Mouse (Mus musculus): ENCODE measurements around the gene Upf3b. TPM values are rescaled to one million over a fixed set of nuclear protein-coding genes. Genes with fewer than 3 reads are reported as not detected.
"Not testable (repeated sequence)": the region's sequence is repeated elsewhere in the genome, so short reads cannot be mapped to it uniquely, and the experiment has no call there.

Upf3b gene
- polyA plus RNA-seq, 1 experiment from 2014 or later, result 17.6 TPM

GRCm38 (mm10) chrX:37109526-37110192, 463 bp downstream of the Upf3b start:
- H3K36me3 ChIP-seq, result no peaks in the 10 kb centered on the region
- 13% methylated on average over 27 of the region's 27 CpGs for WGBS
- peak overlapping the region; percentile 33 for H3K9ac ChIP-seq
- H3K4me2 ChIP-seq (replicated peaks), result peak overlapping the region; percentile 59
- peak overlapping the region; percentile 77 for H3K27ac ChIP-seq (replicated peaks)
- ATAC-seq (ENCODE audit: insufficient number of reproducible peaks, low FRiP score, low TSS enrichment, low read depth), result peak; percentile 74
- no peaks in the 10 kb centered on the region for H3K27me3 ChIP-seq
- H3K4me3 ChIP-seq (replicated peaks), result peak overlapping the region; percentile 61
- no peaks in the 10 kb centered on the region for H3K4me1 ChIP-seq
- H3K9me3 ChIP-seq (replicated peaks), result no peaks in the 10 kb centered on the region

GRCm38 (mm10) chrX:37103826-37104225, 6.3 kb downstream of the Upf3b start:
- H3K9me3 ChIP-seq (replicated peaks), result no peaks in the 10 kb centered on the region
- ATAC-seq (ENCODE audit: insufficient number of reproducible peaks, low FRiP score, low TSS enrichment, low read depth), result no peak
- H3K4me1 ChIP-seq, result no peaks in the 10 kb centered on the region
- no peak overlapping the region for H3K4me2 ChIP-seq (replicated peaks)
- no peak overlapping the region for H3K27ac ChIP-seq (replicated peaks)
- H3K9ac ChIP-seq, result no peak overlapping the region
- H3K27me3 ChIP-seq, result no peaks in the 10 kb centered on the region
- no peaks in the 10 kb centered on the region for H3K36me3 ChIP-seq
- 83% methylated on average over 2 of the region's 2 CpGs for whole genome bisulfite sequencing
- H3K4me3 ChIP-seq (replicated peaks), result no peak overlapping the region

GRCm38 (mm10) chrX:37098681-37099080, 11.4 kb downstream of the Upf3b start:
- H3K4me2 ChIP-seq (replicated peaks), result no peak overlapping the region
- no peaks in the 10 kb centered on the region for H3K27me3 ChIP-seq
- WGBS, result 87% methylated on average over 3 of the region's 3 CpGs
- H3K4me3 ChIP-seq (replicated peaks), result no peak overlapping the region
- no peaks in the 10 kb centered on the region for H3K9me3 ChIP-seq (replicated peaks)
- no peak overlapping the region for H3K9ac ChIP-seq
- no peaks in the 10 kb centered on the region for H3K36me3 ChIP-seq
- H3K27ac ChIP-seq (replicated peaks), result no peak overlapping the region
- ATAC-seq (ENCODE audit: insufficient number of reproducible peaks, low FRiP score, low TSS enrichment, low read depth), result no peak
- no peaks in the 10 kb centered on the region for H3K4me1 ChIP-seq

- H3K27me3 ChIP-seq, result no peaks in the 10 kb centered on the region
- WGBS, result 89% methylated on average over 11 of the region's 11 CpGs
- no peaks in the 10 kb centered on the region for H3K9me3 ChIP-seq (replicated peaks)
- no peak overlapping the region for H3K9ac ChIP-seq
- no peaks in the 10 kb centered on the region for H3K36me3 ChIP-seq
- no peak overlapping the region for H3K4me2 ChIP-seq (replicated peaks)
- H3K27ac ChIP-seq (replicated peaks), result no peak overlapping the region
- H3K4me1 ChIP-seq, result no peaks in the 10 kb centered on the region
- H3K4me3 ChIP-seq (replicated peaks), result no peak overlapping the region
- ATAC-seq (ENCODE audit: insufficient number of reproducible peaks, low FRiP score, low TSS enrichment, low read depth), result no peak
Observed at GRCm38 (mm10) chrX:37095106-37095768, 14.9 kb downstream of the Upf3b start.

GRCm38 (mm10) chrX:37091457-37091856, 18.7 kb downstream of the Upf3b start:
- H3K36me3 ChIP-seq, result no peaks in the 10 kb centered on the region
- WGBS, result 85% methylated on average over 3 of the region's 3 CpGs
- no peaks in the 10 kb centered on the region for H3K9me3 ChIP-seq (replicated peaks)
- no peaks in the 10 kb centered on the region for H3K4me1 ChIP-seq
- no peak overlapping the region for H3K4me3 ChIP-seq (replicated peaks)
- no peak overlapping the region for H3K4me2 ChIP-seq (replicated peaks)
- no peak overlapping the region for H3K27ac ChIP-seq (replicated peaks)
- no peaks in the 10 kb centered on the region for H3K27me3 ChIP-seq
- no peak for ATAC-seq (ENCODE audit: insufficient number of reproducible peaks, low FRiP score, low TSS enrichment, low read depth)
- H3K9ac ChIP-seq, result no peak overlapping the region

- Histone ChIP-seq H3K27me3 (no peaks in the 10 kb centered on the region), H3K4me2 (replicated peaks) (no peak overlapping the region), H3K4me1 (no peaks in the 10 kb centered on the region), H3K9me3 (replicated peaks) (no peaks in the 10 kb centered on the region), H3K4me3 (replicated peaks) (no peak overlapping the region), H3K9ac (no peak overlapping the region), H3K36me3 (no peaks in the 10 kb centered on the region), H3K27ac (replicated peaks) (no peak overlapping the region)
- no peak for ATAC-seq (ENCODE audit: insufficient number of reproducible peaks, low FRiP score, low TSS enrichment, low read depth)
- 76% methylated on average over 1 of the region's 1 CpGs for WGBS
Observed at GRCm38 (mm10) chrX:37088778-37089177, 21.3 kb downstream of the Upf3b start.

GRCm38 (mm10) chrX:37085665-37086064, 24.5 kb downstream of the Upf3b start:
- H3K9ac ChIP-seq, result no peak overlapping the region
- peak; percentile 20; the same call in 1 of the 2 replicates for ATAC-seq (ENCODE audit: insufficient number of reproducible peaks, low FRiP score, low TSS enrichment, low read depth)
- 18% methylated on average over 9 of the region's 9 CpGs for WGBS

GRCm38 (mm10) chrX:37084927-37085660, 25.0 kb downstream of the Upf3b start, which contains the start of gene Rpl39:
Gene Rpl39 (minus strand): TSS chrX:37085402.
- H3K4me1 ChIP-seq, result no peaks in the 10 kb centered on the region
- H3K4me3 ChIP-seq (replicated peaks), result peak within 1 kb of the TSS; percentile 50
- H3K27ac ChIP-seq (replicated peaks), result peak within 1 kb of the TSS; percentile 91
- peak within 1 kb of the TSS; percentile 51 for H3K9ac ChIP-seq
- peak within 1 kb of the TSS; percentile 52 for H3K4me2 ChIP-seq (replicated peaks)
- WGBS, result 21% methylated on average over 38 of the region's 38 CpGs
- H3K36me3 ChIP-seq, result 0 out of 2 replicates have a peak, but pooled peaks cover 4% of the 10 kb centered on the region
- no peaks in the 10 kb centered on the region for H3K27me3 ChIP-seq
- peak; percentile 94 for ATAC-seq (ENCODE audit: insufficient number of reproducible peaks, low FRiP score, low TSS enrichment, low read depth)
- no peaks in the 10 kb centered on the region for H3K9me3 ChIP-seq (replicated peaks)

More at GRCm38 (mm10) chrX:37085665-37086064, 24.5 kb downstream of the Upf3b start:
- Histone ChIP-seq H3K4me2 (replicated peaks) (peak overlapping the region; percentile 52), H3K27me3 (no peaks in the 10 kb centered on the region), H3K36me3 (0 out of 2 replicates have a peak, but pooled peaks cover 4% of the 10 kb centered on the region), H3K9me3 (replicated peaks) (no peaks in the 10 kb centered on the region), H3K27ac (replicated peaks) (peak overlapping the region; percentile 91), H3K4me1 (no peaks in the 10 kb centered on the region), H3K4me3 (replicated peaks) (peak overlapping the region; percentile 50)

GRCm38 (mm10) chrX:37084318-37084926, 25.7 kb downstream of the Upf3b start:
- H3K36me3 ChIP-seq, result 0 out of 2 replicates have a peak, but pooled peaks cover 4% of the 10 kb centered on the region
- H3K9ac ChIP-seq, result peak overlapping the region; percentile 51
- no peaks in the 10 kb centered on the region for H3K9me3 ChIP-seq (replicated peaks)
- H3K27ac ChIP-seq (replicated peaks), result peak overlapping the region; percentile 91
- H3K4me2 ChIP-seq (replicated peaks), result peak overlapping the region; percentile 52
- 20% methylated on average over 19 of the region's 19 CpGs for WGBS
- no peaks in the 10 kb centered on the region for H3K4me1 ChIP-seq
- H3K27me3 ChIP-seq, result no peaks in the 10 kb centered on the region
- ATAC-seq (ENCODE audit: insufficient number of reproducible peaks, low FRiP score, low TSS enrichment, low read depth), result no peak
- H3K4me3 ChIP-seq (replicated peaks), result peak overlapping the region; percentile 50

GRCm38 (mm10) chrX:37081194-37081593, 28.9 kb downstream of the Upf3b start:
- Histone ChIP-seq H3K9ac (no peak overlapping the region), H3K9me3 (replicated peaks) (no peaks in the 10 kb centered on the region), H3K4me3 (replicated peaks) (no peak overlapping the region), H3K4me1 (no peaks in the 10 kb centered on the region), H3K4me2 (replicated peaks) (no peak overlapping the region), H3K27ac (replicated peaks) (no peak overlapping the region), H3K36me3 (0 out of 2 replicates have a peak, but pooled peaks cover 4% of the 10 kb centered on the region), H3K27me3 (no peaks in the 10 kb centered on the region)
- WGBS, result 54% methylated on average over 6 of the region's 6 CpGs
- no peak for ATAC-seq (ENCODE audit: insufficient number of reproducible peaks, low FRiP score, low TSS enrichment, low read depth)

GRCm38 (mm10) chrX:37080345-37080744, 29.8 kb downstream of the Upf3b start:
- 64% methylated on average over 4 of the region's 4 CpGs for WGBS
- not testable (repeated sequence) for H3K4me2 ChIP-seq (replicated peaks); H3K36me3 ChIP-seq; H3K27me3 ChIP-seq; H3K4me3 ChIP-seq (replicated peaks); H3K9me3 ChIP-seq (replicated peaks); ATAC-seq (ENCODE audit: insufficient number of reproducible peaks, low FRiP score, low TSS enrichment, low read depth); H3K9ac ChIP-seq; H3K27ac ChIP-seq (replicated peaks); H3K4me1 ChIP-seq
